Mouse (Mus musculus) urinary bladder, postnatal 14 days (tissue): Measurements from ENCODE around the gene Pip4k2c.

ENCODE experiments used
- DNase-seq: peaks from one replicate; pipeline ENCODE4 v3.0.0; 2021; ENCODE audit warnings: low spot score

Gene Pip4k2c

DNA sequence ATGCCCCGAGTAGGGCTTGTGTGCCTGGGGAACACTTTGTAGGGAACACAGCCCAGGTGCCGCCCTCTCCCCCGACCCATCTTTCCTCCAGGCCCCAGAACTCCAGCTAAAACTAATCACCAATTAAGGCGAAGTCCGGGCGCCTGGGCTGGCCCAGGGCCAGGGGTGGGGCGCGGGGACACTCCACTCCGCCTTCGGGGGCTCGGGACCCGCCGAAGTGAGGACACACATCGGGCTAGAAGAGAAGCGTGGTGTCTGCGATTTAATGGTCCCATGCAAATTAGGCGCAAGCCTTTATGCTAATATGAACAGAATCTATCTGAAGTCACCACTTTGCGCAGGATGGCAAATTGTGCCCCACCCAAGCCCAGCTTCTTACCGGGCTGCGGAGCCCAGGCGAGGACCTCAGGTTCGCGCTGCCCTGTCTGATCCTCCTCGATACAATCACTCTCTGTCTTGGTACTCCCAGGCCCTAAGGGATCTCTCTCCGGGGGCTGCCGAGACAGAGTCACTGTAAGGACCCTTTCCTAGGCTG is 22.2 kb downstream of the Pip4k2c start:
- peak; percentile 65 for DNase-seq

DNA sequence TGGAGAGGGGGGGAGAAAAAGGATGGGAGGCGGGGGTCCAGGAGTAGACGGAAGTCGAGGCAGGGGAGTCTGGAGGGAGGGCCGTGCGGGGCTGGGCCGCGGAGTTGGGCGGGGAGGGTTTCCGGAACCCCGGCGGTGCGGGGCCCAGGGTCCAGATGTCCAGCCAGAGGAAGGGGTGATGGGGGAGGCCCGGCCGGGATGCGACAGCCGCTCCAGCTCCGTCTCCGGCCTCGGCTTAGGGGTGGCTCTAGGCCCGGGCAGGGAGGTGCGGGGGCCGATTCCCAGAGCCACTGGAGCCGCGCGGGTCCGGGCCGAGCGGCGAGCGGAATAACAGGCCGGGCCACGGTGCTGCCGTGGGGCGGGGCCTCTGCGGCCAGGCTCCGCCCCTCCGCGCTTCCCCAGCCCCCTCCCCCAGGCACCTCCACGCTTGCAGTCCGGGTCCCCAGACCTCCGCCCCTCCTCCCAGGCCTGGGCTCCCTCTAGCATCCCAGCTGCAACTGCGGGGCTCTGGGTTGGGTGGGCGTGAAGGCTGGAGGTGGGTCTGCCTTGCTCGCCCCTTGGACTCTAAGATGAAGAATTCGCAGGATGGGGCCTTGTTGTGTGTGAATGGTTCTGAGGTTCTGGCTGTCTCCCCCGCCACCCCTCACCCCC is 22.8 kb downstream of the Pip4k2c start:
- DNase-seq, result peak; percentile 64

- no peak for DNase-seq
Observed at GRCm38 (mm10) chr10:127188079-127188453, 23.3 kb downstream of the Pip4k2c start.

- no peak for DNase-seq
Observed at GRCm38 (mm10) chr10:127187371-127188078, 23.9 kb downstream of the Pip4k2c start.

DNA sequence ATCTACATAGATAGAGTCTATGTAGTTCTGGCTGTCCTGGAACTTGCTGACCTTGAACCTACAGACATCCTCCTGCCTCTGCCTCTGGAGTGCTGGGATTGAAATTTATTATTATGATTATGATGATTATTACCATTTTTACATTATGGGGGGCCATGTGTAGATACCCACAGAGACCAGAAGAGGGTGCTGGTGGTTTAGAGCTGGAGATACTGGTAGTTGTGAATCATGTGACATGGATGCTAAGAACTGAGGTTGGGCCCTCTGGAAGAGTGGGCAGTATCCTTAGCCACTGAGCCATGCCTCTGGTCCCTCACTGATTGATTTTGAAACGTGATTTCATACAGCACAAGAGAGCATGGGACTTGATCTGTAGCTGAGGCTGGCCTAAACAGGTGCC is 24.9 kb downstream of the Pip4k2c start:
- no peak for DNase-seq

DNA sequence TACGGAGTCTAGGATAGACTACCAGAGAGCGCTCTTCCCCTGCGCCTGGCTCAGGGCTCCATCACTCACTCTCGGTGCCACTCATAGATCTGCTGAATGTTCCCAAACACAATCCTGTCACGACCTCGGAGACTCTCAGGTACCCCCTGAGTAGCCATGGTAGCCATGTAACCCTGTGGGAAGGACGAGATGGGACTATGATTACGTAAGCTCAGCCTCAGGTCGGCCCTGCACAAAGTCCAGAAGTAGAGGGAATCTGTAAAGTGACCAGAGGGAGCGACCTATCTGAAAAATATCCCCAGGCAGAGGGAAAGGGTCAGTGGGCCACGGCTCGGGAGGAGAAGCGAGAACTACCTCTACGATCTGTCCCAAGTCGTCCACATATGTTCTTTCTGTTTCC is 25.9 kb downstream of the Pip4k2c start:
- DNase-seq, result no peak

DNA sequence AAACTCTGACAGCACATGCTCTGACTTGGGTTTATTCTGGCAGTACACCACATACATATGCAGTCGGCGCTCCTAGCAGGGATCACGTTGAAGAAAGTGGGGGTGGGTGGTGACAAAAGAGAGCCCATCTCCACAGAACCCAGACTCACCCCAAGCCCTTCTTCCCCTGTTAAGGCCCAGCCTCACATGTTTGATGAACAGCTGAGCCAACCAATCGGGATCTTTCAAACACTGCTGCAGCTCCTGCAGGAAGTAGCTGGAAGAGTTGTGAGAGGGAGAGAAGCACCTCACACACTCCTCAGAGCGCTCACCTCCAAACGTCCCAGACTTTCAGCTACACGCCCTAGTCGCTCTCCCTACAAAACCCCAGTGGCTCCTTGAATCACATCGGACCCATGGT is 26.3 kb downstream of the Pip4k2c start:
- no peak for DNase-seq

- DNase-seq, result peak; percentile 4
Observed at GRCm38 (mm10) chr10:127183759-127184158, 27.6 kb downstream of the Pip4k2c start.

- DNase-seq, result no peak
Observed at GRCm38 (mm10) chr10:127182624-127183023, 28.8 kb downstream of the Pip4k2c start.

DNA sequence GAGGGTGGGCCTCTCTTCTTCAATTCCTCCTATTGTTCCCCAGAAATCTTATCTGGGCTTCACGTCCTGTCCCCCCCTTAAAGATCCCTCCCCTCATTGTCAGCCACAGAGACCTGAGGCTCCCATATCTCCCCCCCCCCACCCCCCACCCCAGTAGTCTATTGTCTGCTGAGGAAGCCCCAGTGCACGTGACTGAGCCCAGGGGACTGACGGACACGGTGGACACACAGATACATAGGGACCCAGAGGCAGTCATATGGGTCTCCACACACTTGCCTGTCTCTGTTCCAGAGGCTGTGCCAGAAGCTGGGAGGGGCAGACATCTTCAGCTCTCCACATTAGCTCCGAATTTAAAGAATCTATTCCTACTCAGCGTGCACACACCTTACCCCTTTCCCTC is 29.8 kb downstream of the Pip4k2c start:
- no peak for DNase-seq

- no peak for DNase-seq
Observed at GRCm38 (mm10) chr10:127180695-127181047, 30.7 kb downstream of the Pip4k2c start.

DNA sequence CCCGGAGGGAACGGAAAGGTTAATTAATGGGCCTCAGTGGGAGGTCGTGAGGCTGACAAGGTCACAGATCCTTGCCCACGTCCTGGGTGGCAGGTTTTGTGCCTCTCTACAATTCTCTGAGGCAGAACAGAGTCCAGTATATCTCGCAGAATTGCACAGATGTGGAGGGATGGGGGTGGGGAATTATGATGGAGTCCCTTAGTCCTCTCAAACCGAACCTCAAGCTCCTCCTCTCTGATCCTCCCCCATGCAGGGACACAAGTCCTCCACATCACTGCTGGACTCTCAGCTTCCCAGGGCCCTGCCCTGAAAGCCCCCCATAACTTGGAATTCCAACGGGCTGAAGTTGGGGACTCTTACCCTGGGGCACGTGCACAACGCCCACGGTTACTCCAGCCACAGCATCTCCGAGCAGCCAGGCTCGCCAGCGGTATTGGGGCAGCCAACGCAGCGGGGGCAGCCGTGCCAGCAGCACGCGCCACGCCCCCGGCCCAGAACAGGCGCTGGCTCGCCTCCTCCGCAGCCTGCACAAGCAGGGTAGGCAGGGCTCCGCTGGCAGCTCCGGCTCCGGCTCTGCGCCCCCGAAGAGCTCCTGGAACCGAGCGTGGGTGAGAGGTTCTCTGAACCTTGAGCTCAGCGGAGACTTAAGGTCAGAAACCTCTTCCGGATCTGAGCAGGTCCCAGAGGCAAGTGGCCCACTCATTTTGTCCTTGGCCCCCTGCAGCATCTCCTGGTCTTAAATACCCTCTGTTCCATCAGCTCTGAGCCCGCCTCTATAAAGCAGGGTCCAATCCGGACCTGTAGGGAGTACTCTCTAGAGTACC is 31.3 kb downstream of the Pip4k2c start, which contains the start of gene Slc26a10:
Gene Slc26a10 (minus strand): TSS at position 775 of the 824 bp plus-strand sequence.
- peak; percentile 18 for DNase-seq

DNA sequence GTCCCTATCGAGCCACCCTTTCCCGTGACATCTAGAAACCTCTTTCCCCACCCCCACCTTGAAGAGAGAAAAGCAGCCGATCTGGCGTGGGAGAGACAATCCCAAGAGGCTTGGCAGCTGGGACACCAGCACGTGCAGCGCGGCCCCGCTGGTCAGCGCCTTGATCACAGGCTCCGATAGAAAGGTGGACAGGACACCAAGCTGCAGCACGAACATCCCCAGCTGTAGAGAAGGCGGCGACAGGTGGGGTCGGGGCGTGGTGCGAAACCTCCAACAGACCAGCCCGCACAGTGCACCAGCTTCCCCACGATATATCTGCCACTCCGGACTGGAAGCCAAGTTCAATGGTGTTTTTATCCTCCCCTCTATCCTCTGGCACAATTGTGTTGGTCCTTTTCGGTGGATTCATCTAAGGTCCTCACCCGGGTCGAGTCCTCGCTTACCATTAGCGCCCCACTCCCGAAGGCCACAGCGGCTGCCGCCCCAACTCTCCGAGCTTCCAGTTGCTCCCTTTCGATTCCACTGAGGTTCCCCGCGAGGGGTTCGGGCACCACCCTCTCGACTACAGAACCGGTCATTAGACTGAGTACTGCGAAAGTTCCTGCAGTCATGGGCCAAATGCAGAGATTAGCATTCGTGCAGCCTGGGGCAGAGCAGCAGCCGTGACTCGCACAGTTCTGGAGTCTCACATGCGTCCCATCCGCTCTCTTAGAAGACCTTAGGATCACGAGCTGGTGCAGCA is 32.9 kb downstream of the Pip4k2c start:
- DNase-seq, result peak; percentile 4

- DNase-seq, result peak; percentile 78
Observed at GRCm38 (mm10) chr10:127177719-127178118, 33.7 kb downstream of the Pip4k2c start.

GRCm38 (mm10) chr10:127177235-127177634 is 34.1 kb downstream of the Pip4k2c start:
- no peak for DNase-seq

- DNase-seq, result no peak
Observed at GRCm38 (mm10) chr10:127176756-127177155, 34.6 kb downstream of the Pip4k2c start.

- no peak for DNase-seq
Observed at GRCm38 (mm10) chr10:127176228-127176627, 35.2 kb downstream of the Pip4k2c start.

DNA sequence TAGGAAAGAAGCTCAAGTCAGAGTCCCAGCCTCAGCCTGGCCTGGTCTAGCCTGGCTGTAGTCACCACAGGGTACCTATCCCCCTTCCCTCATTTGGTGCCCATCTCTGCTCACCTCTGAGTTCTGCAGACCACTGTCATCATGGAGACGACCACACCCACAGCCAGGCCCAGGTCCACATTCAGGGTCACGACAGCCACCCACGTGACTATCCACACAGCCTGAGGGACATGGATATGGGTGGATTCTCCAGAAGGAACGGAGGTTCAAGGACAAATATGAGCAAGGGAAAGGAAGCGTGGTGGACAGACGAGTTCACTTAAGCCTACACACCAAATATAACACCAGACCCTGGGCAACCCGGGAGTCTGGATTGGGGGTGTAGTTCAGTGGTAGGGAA is 37.2 kb downstream of the Pip4k2c start:
- DNase-seq, result no peak

DNA sequence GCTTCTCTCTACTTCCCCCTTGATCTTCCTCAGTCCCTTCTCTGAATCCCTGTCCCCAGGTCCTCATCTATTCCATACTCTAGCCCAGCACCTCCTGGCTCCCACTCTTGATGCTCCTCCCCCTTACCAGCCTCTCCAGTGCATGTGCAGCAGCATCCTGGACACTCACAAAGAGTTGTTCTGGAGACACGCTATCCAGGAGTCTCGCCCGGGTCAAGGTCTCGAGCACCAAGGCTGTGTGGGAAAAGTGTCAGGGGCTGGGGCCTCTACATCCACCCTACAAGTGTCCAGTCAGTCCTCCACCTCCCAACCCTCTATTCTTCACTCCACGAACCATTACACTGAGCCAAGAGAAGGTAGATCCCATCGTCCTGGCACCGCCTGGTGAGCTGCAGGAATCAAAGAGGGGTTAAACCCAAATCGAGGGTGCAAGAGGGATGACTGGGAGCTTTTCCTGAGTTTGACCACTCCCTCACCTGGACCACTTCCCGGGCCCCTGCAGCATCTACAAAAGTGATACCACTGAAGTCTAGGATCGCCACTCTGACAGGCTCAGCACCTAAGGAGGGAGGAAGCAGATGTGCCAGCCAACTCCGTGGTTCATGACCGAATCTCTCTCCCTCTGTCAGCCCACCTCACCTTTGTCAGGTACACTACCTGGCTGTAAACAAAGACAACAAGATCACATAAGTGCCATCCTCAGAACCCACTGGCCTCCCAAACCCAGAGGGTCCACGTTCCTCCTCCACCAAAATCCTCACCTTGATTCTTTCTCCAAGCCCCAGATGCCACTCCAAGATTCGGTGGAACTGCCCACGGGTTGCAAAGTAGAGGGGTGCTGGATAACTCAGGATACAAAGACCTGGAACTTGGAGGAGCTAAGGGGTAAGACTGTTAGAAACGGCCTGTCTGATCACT is 38.0 kb downstream of the Pip4k2c start:
- no peak for DNase-seq

DNA sequence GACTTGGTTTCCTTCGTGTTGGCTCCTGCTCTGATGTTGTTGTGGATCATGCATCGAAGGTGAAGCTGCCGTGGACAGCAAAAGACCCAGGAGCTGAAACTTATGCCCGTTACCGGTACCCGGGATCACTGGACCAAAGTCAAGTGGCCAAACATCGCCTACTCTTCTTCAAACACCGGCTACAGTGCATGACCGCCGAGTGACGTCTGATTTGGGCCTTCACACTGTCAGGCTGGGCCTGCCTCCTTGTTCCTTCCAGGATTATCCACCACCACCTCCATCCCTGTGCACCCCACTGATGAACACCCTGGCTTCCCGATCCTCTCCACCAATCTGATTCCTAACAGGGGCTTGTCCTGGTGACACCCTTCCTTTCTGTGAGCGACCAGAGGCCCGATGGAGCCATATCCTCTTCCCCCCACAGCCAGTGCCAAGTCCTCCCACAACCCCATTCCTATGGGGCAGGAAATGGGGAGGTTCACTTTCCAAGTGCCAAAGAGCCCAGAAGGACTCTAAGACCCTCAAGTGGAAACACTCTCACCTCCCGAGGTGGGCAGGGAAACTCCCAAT is 39.7 kb downstream of the Pip4k2c start:
- no peak for DNase-seq
